Mouse (Mus musculus) liver, embryonic 11.5 days (tissue): ENCODE data around the gene Htt. TPM values are rescaled to one million over a fixed set of nuclear protein-coding genes. Genes with fewer than 3 reads are reported as not detected.

Experiments used
- ATAC-seq: fragments of 200-750 bp; cut with Nextera tagmentation; replicated peaks from 2 replicates; pipeline ENCODE4 v1.8.0; 2017; ENCODE audit warnings: moderate number of reproducible peaks, mild to moderate bottlenecking, moderate TSS enrichment, moderate library complexity; ENCODE audit not compliant: low FRiP score
- DNase-seq: peaks from one replicate; pipeline ENCODE4 v3.0.0-alpha.2; 2017; ENCODE audit warnings: low spot score
- H3K27ac ChIP-seq: fragments of 300-500 bp; sonication (generic); 2 replicates; pipeline ENCODE4 v1.5.1; 2014; ENCODE audit warnings: mild to moderate bottlenecking, low read depth, low read length, control low read depth
- H3K27me3 ChIP-seq: fragments of 300-500 bp; sonication (generic); replicated peaks from 2 replicates; pipeline ENCODE4 v1.6.1; 2014; ENCODE audit warnings: low read length, mixed read lengths; ENCODE audit not compliant: control insufficient read depth, insufficient read depth
- H3K36me3 ChIP-seq: fragments of 300-500 bp; sonication (generic); 2 replicates; pipeline ENCODE4 v1.6.1; 2014; ENCODE audit warnings: mild to moderate bottlenecking, low read length, moderate library complexity, mixed read lengths; ENCODE audit not compliant: control insufficient read depth, insufficient read depth
- H3K4me1 ChIP-seq: fragments of 300-500 bp; sonication (generic); replicated peaks from 2 replicates; pipeline ENCODE4 v1.6.1; 2014; ENCODE audit warnings: low read length, mixed read lengths; ENCODE audit not compliant: control insufficient read depth, insufficient read depth
- H3K4me2 ChIP-seq: fragments of 300-500 bp; sonication (generic); 2 replicates; pipeline ENCODE4 v1.6.1; 2014; ENCODE audit warnings: mild to moderate bottlenecking, control low read depth, moderate library complexity
- H3K4me3 ChIP-seq: fragments of 300-500 bp; sonication (generic); 2 replicates; pipeline ENCODE4 v1.5.1; 2014; ENCODE audit warnings: low read depth, low read length, control low read depth
- H3K9ac ChIP-seq: fragments of 300-500 bp; sonication (generic); 2 replicates; pipeline ENCODE4 v1.6.1; 2014; ENCODE audit warnings: low read depth, low read length, control low read depth
- H3K9me3 ChIP-seq: fragments of 300-500 bp; sonication (generic); 2 replicates; pipeline ENCODE4 v1.6.1; 2016; ENCODE audit warnings: low read length, inconsistent platforms, mixed read lengths; ENCODE audit not compliant: control insufficient read depth
- WGBS: fragments of 180-500 bp; shearing (Covaris S2); extraction: QIAGEN DNeasy Blood & Tissue Kit; methylation state at CpG from one replicate; pipeline ENCODE4 v1.1.7; 2014; 5-methylcytosine and 5-hydroxymethylcytosine counted together
- polyA plus RNA-seq: library from polyadenylated mRNA; unstranded; fragments of >200 nt; fragmentation: Nextera tagmentation; extraction: Ambion mirVana; gene quantifications from 2 replicates; pipeline ENCODE4 v1.2.1, GENCODE M21; 2014

The Htt gene
- polyA plus RNA-seq, 1 experiment from 2014 or later = 18.9 TPM

- Histone ChIP-seq H3K4me2 (no peak overlapping the region), H3K27ac (no peak overlapping the region), H3K9ac (no peak overlapping the region), H3K9me3 (no peaks in the 10 kb centered on the region), H3K27me3 (no peaks in the 10 kb centered on the region), H3K4me1 (no peaks in the 10 kb centered on the region; the same call in 1 of the 2 replicates), H3K4me3 (no peak overlapping the region), H3K36me3 (peaks cover 56% of the 10 kb centered on the region)
- ATAC-seq = no peak
- DNase-seq = no peak
Measured at GRCm38 (mm10) chr5:34902371-34902770, 140.8 kb downstream of the Htt start.

GRCm38 (mm10) chr5:34902811-34903385, 141.4 kb downstream of the Htt start:
- Histone ChIP-seq H3K27me3 (no peaks in the 10 kb centered on the region), H3K36me3 (peaks cover 57% of the 10 kb centered on the region), H3K9ac (no peak overlapping the region), H3K9me3 (no peaks in the 10 kb centered on the region), H3K4me2 (no peak overlapping the region), H3K27ac (no peak overlapping the region), H3K4me1 (no peaks in the 10 kb centered on the region), H3K4me3 (no peak overlapping the region)
- WGBS = 92% methylated on average over 5 of the region's 5 CpGs
- ATAC-seq = no peak
- DNase-seq = no peak

GRCm38 (mm10) chr5:34904412-34904811, 142.9 kb downstream of the Htt start:
- Histone ChIP-seq H3K27ac (no peak overlapping the region), H3K27me3 (no peaks in the 10 kb centered on the region), H3K4me2 (no peak overlapping the region), H3K4me1 (no peaks in the 10 kb centered on the region), H3K4me3 (no peak overlapping the region), H3K9me3 (no peaks in the 10 kb centered on the region), H3K36me3 (peaks cover 53% of the 10 kb centered on the region), H3K9ac (no peak overlapping the region)
- DNase-seq (no peak), ATAC-seq (no peak)

- no peak for ATAC-seq
- no peak for DNase-seq
- no peaks in the 10 kb centered on the region for H3K9me3 ChIP-seq
- no peak overlapping the region for H3K4me3 ChIP-seq
- H3K27me3 ChIP-seq = no peaks in the 10 kb centered on the region
- no peak overlapping the region for H3K4me2 ChIP-seq
- 0 out of 2 replicates have a peak, but pooled peaks cover 8% of the 10 kb centered on the region for H3K4me1 ChIP-seq
- H3K27ac ChIP-seq = no peak overlapping the region
- WGBS = 92% methylated on average over 4 of the region's 4 CpGs
- H3K9ac ChIP-seq = no peak overlapping the region
- H3K36me3 ChIP-seq = peaks cover 38% of the 10 kb centered on the region
Measured at GRCm38 (mm10) chr5:34907230-34907629, 145.7 kb downstream of the Htt start.

GRCm38 (mm10) chr5:34907910-34908725, 146.6 kb downstream of the Htt start, which contains the start of gene Msantd1:
Gene Msantd1, plus strand, starts transcription at chr5:34908012.
- no peak for DNase-seq
- no peak for ATAC-seq
- WGBS = 87% methylated on average over 6 of the region's 6 CpGs
- H3K27ac ChIP-seq = peak within 1 kb of the TSS; percentile 10; the same call in 1 of the 2 replicates
- no peaks in the 10 kb centered on the region for H3K27me3 ChIP-seq
- H3K9me3 ChIP-seq = no peaks in the 10 kb centered on the region
- peaks cover 30% of the 10 kb centered on the region for H3K36me3 ChIP-seq
- H3K4me3 ChIP-seq = no peak within 1 kb of the TSS
- 0 out of 2 replicates have a peak, but pooled peaks cover 8% of the 10 kb centered on the region for H3K4me1 ChIP-seq
- H3K4me2 ChIP-seq = no peak within 1 kb of the TSS
- H3K9ac ChIP-seq = 0 out of 2 replicates have a peak within 1 kb of the TSS, but pooled peaks have one; percentile 12

GRCm38 (mm10) chr5:34908726-34909633, 147.4 kb downstream of the Htt start:
- Histone ChIP-seq H3K9ac (no peak overlapping the region), H3K27ac (peak overlapping the region; percentile 28; the same call in 1 of the 2 replicates), H3K4me1 (0 out of 2 replicates have a peak, but pooled peaks cover 8% of the 10 kb centered on the region), H3K9me3 (no peaks in the 10 kb centered on the region), H3K36me3 (peaks cover 28% of the 10 kb centered on the region), H3K27me3 (no peaks in the 10 kb centered on the region), H3K4me3 (no peak overlapping the region), H3K4me2 (no peak overlapping the region)
- DNase-seq (no peak), ATAC-seq (no peak)
- 77% methylated on average over 9 of the region's 9 CpGs for WGBS

GRCm38 (mm10) chr5:34909634-34910503, 148.3 kb downstream of the Htt start:
- peaks cover 28% of the 10 kb centered on the region for H3K36me3 ChIP-seq
- no peak overlapping the region for H3K4me2 ChIP-seq
- H3K9me3 ChIP-seq = no peaks in the 10 kb centered on the region
- H3K4me3 ChIP-seq = no peak overlapping the region
- peak; percentile 54 for ATAC-seq
- DNase-seq = no peak
- 73% methylated on average over 1 of the region's 1 CpGs for WGBS
- 0 out of 2 replicates have a peak, but pooled peaks cover 8% of the 10 kb centered on the region for H3K4me1 ChIP-seq
- H3K9ac ChIP-seq = no peak overlapping the region
- peak overlapping the region; percentile 33; the same call in 1 of the 2 replicates for H3K27ac ChIP-seq
- no peaks in the 10 kb centered on the region for H3K27me3 ChIP-seq

GRCm38 (mm10) chr5:34910504-34910815, 148.9 kb downstream of the Htt start:
- ATAC-seq = no peak
- Histone ChIP-seq H3K9ac (no peak overlapping the region), H3K27ac (peak overlapping the region; percentile 26; the same call in 1 of the 2 replicates), H3K9me3 (no peaks in the 10 kb centered on the region), H3K27me3 (no peaks in the 10 kb centered on the region), H3K4me3 (no peak overlapping the region), H3K4me2 (no peak overlapping the region), H3K36me3 (peaks cover 24% of the 10 kb centered on the region), H3K4me1 (0 out of 2 replicates have a peak, but pooled peaks cover 8% of the 10 kb centered on the region)
- 78% methylated on average over 4 of the region's 4 CpGs for WGBS
- no peak for DNase-seq
